Mouse (Mus musculus) C2C12 (cell line): Measurements from ENCODE around the gene Rexo4. TPM values are rescaled to one million over a fixed set of nuclear protein-coding genes. Genes with fewer than 3 reads are reported as not detected.

Source experiments
- H3K27me3 ChIP-seq: one replicate; pipeline ENCODE4 v1.6.1; 2011; ENCODE audit not compliant: control insufficient read depth, insufficient read depth, insufficient read length
- H3K36me3 ChIP-seq: one replicate; pipeline ENCODE4 v1.6.1; 2011; ENCODE audit not compliant: control insufficient read depth, insufficient read depth
- H3K4me3 ChIP-seq: one replicate; pipeline ENCODE4 v1.5.1; 2011; ENCODE audit warnings: mild to moderate bottlenecking, control low read depth; ENCODE audit not compliant: poor library complexity, insufficient read depth, severe bottlenecking
- H3K79me2 ChIP-seq: one replicate; pipeline ENCODE4 v1.6.1; 2011; ENCODE audit not compliant: control insufficient read depth, insufficient read depth
- H3K79me3 ChIP-seq: one replicate; pipeline ENCODE4 v1.6.1; 2011; ENCODE audit warnings: low read depth, control low read depth
- H3ac ChIP-seq: one replicate; pipeline ENCODE3; 2011; ENCODE audit warnings: low read depth; ENCODE audit not compliant: control insufficient read depth, insufficient read length
- CEBPB ChIP-seq: IDR thresholded peaks from one replicate; pipeline ENCODE4 v1.6.1; 2011; ENCODE audit warnings: low read depth, mild to moderate bottlenecking, control low read depth, moderate library complexity
- CTCF ChIP-seq: IDR thresholded peaks from one replicate; pipeline ENCODE4 v1.5.1; 2011; ENCODE audit not compliant: control insufficient read depth, insufficient read depth, insufficient read length
- FOSL1 ChIP-seq: IDR thresholded peaks from one replicate; pipeline ENCODE4 v1.8.0; 2011; ENCODE audit warnings: mild to moderate bottlenecking, low read length; ENCODE audit not compliant: poor library complexity, insufficient read depth, severe bottlenecking
- MAX ChIP-seq: IDR thresholded peaks from one replicate; pipeline ENCODE4 v1.6.1; 2011; ENCODE audit warnings: mild to moderate bottlenecking, control low read depth
- MYOD1 ChIP-seq: IDR thresholded peaks from one replicate; pipeline ENCODE4 v1.6.1; 2011; ENCODE audit warnings: low read depth; ENCODE audit not compliant: control insufficient read depth, insufficient read length
- MYOG ChIP-seq: IDR thresholded peaks from one replicate; pipeline ENCODE4 v1.6.1; 2011; ENCODE audit not compliant: control insufficient read depth, insufficient read length; ENCODE audit errors: extremely low read depth
- USF1 ChIP-seq: IDR thresholded peaks from one replicate; pipeline ENCODE4 v1.6.1; 2011; ENCODE audit warnings: low read depth, mild to moderate bottlenecking, control low read depth, moderate library complexity
- polyA plus RNA-seq: library from polyadenylated mRNA; unstranded; fragments of >200 nt; fragmentation: generic; extraction: Trizol; gene quantifications from one replicate; pipeline ENCODE4 v1.2.1, GENCODE M21; 2012; ENCODE audit warnings: missing spikeins

The Rexo4 gene
- polyA plus RNA-seq, 1 experiment, result 30.0 TPM

DNA sequence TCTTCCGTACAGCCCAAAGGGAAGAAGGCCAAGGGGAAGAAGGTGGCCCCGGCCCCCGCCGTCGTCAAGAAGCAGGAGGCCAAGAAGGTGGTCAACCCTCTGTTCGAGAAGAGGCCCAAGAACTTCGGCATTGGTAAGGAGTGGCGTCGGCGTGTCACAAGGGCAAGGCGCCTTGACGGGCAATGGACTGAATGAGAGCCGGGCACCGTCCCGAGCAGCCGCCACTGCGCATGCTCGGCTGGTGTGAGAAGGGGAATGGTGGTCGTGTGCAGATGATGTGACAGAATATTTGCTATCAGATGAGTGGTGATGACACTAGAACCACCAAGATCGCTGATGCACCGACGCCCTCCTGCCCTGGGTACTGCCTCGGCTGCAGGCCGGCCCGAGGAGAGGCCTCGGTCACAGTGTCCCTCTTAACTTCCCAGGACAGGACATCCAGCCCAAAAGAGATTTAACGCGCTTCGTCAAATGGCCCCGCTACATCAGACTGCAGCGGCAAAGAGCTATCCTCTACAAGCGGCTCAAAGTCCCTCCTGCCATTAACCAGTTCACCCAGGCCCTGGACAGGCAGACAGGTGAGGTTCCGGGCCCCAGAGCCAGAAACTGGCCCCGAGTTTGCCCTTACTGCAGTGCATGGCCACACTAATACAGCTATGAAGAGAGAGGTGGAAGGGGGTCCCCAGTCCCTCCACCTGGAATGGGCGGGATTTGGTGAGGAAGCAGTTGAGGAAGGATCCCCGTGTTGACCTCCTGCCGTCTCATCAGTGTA is 53.0 kb downstream of the Rexo4 start:
- peaks cover 78% of the 10 kb centered on the region for H3K79me3 ChIP-seq
- peak overlapping the region; percentile 93 for H3ac ChIP-seq
- no peaks in the 10 kb centered on the region for H3K27me3 ChIP-seq
- peak overlapping the region; percentile 78 for H3K4me3 ChIP-seq
- peak; percentile 11 for TF ChIP-seq MAX
- TF ChIP-seq USF1, result no peak
- H3K79me2 ChIP-seq, result peaks cover 100% of the 10 kb centered on the region
- H3K36me3 ChIP-seq, result peaks cover 72% of the 10 kb centered on the region

GRCm38 (mm10) chr2:26910124-26910993 is 53.8 kb downstream of the Rexo4 start, which contains the start of the genes Med22 and Rpl7a:
Gene Med22, minus strand, starts transcription at chr2:26910677.
Gene Rpl7a, plus strand, starts transcription at chr2:26910764.
- peaks cover 75% of the 10 kb centered on the region for H3K79me3 ChIP-seq
- H3K4me3 ChIP-seq, result peak within 1 kb of the TSS; percentile 84
- H3K36me3 ChIP-seq, result peaks cover 80% of the 10 kb centered on the region
- H3K27me3 ChIP-seq, result no peaks in the 10 kb centered on the region
- H3ac ChIP-seq, result peak within 1 kb of the TSS; percentile 93
- H3K79me2 ChIP-seq, result peaks cover 100% of the 10 kb centered on the region
- TF ChIP-seq MYOG (no peak), FOSL1 (no peak), MAX (peak; percentile 7), USF1 (no peak), MYOD1 (no peak), CTCF (no peak), CEBPB (no peak)

DNA sequence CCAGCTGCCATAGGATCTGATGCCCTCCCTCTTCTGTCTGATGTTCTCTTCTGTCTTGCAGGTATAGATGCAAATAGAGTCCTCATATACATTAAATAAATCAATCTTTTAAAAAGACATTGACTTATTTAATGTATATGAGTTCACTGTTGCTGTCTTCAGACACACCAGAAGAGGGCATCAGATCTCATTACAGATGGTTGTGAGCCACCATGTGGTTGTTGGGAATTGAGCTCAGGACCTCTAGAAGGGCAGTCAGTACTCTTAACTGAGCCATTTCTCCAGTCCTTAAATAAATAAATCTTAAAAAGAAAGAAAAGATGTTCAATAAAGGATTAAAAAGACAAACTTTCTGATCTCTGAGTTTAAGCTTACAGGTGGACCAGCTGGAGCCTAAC is 54.8 kb downstream of the Rexo4 start:
- Histone ChIP-seq H3K4me3 (peak overlapping the region; percentile 84), H3K79me2 (peaks cover 100% of the 10 kb centered on the region), H3ac (peak overlapping the region; percentile 84), H3K27me3 (no peaks in the 10 kb centered on the region), H3K79me3 (peaks cover 68% of the 10 kb centered on the region), H3K36me3 (peaks cover 80% of the 10 kb centered on the region)
- TF ChIP-seq MYOD1, result no peak
- TF ChIP-seq CTCF, result no peak

DNA sequence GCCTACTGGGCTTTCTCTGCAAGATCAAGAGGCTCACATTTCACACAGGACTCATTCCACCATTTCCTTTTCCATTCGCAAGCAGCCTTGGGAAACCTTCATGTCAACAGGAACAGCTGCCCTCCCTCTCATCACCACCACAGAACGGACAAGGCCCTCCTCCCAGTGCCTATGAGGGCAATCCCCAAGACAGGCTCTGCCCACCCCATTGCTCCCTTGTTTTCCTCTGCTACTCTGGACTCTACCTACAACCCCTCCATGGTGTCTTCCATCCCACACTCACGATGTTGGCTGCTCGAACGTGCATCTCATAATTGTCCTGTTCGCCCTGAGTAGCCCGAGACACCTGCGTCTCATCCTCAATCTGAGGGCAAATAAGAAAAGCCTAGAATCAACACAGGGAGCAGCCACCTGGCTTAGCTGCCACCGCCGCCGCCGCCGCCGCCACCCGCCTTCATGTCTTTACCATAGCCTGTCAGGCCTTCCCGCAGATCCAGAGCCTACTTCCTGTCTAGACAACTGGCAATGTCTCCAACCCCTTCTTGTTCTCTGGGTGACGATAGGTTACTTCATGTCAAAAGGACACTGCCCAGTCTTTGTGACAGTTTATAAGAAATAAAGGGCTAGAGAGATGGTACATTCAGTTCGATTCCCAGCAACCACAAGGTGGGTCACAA is 55.3 kb downstream of the Rexo4 start:
- H3K4me3 ChIP-seq, result peak overlapping the region; percentile 84
- peaks cover 68% of the 10 kb centered on the region for H3K79me3 ChIP-seq
- H3K27me3 ChIP-seq, result no peaks in the 10 kb centered on the region
- peaks cover 100% of the 10 kb centered on the region for H3K79me2 ChIP-seq
- peaks cover 77% of the 10 kb centered on the region for H3K36me3 ChIP-seq
- peak overlapping the region; percentile 47 for H3ac ChIP-seq
- TF ChIP-seq USF1, result no peak
- TF ChIP-seq CTCF, result no peak
- no peak for TF ChIP-seq MAX
- TF ChIP-seq CEBPB, result no peak
- TF ChIP-seq MYOG, result no peak
- no peak for TF ChIP-seq FOSL1

DNA sequence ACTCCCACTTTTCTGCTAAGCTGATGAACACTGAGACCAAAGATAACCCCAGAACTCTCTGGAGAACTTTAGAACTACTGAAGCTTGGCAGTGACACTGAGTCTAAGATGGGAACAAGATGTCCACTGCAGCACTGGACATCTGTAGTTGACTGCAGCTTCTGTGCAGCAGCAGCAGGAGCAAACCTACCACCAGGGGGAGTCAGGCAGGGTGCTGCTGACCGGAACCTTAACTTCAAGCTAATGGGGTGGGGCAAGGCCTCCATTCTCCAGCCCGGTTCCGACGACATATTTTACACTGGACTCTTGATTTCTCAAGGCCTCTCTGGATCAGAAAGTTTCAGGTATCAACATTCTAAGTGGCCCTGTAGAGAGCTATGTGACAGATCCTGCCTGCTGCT is 57.1 kb downstream of the Rexo4 start:
- H3K36me3 ChIP-seq, result peaks cover 60% of the 10 kb centered on the region
- TF ChIP-seq CTCF, result peak; percentile 75
- TF ChIP-seq FOSL1, result no peak
- peaks cover 61% of the 10 kb centered on the region for H3K79me3 ChIP-seq
- no peak overlapping the region for H3K4me3 ChIP-seq
- H3K27me3 ChIP-seq, result no peaks in the 10 kb centered on the region
- H3ac ChIP-seq, result no peak overlapping the region
- peaks cover 100% of the 10 kb centered on the region for H3K79me2 ChIP-seq
